Mouse (Mus musculus): Measurements from ENCODE around the gene Ddx56. TPM values are rescaled to one million over a fixed set of nuclear protein-coding genes. Genes with fewer than 3 reads are reported as not detected.
A peak's percentile ranks its signal among the peaks of the same experiment; 100 is the strongest.
"Not testable (repeated sequence)": the region's sequence is repeated elsewhere in the genome, so short reads cannot be mapped to it uniquely, and the experiment has no call there.

Ddx56 gene
- polyA plus RNA-seq, 1 experiment from 2014 or later = 80.8 TPM

GRCm38 (mm10) chr11:6274387-6275093, 7.0 kb upstream of the Ddx56 start, which contains the start of gene Tmed4:
Gene Tmed4, minus strand, starts transcription at chr11:6274870.
- Histone ChIP-seq H3K27ac (ENCODE audit: low read length) (peak within 1 kb of the TSS; percentile 46), H3K9me3 (ENCODE audit: control insufficient read depth, low read length) (no peaks in the 10 kb centered on the region)
- under 1% methylated on average over 39 of the region's 39 CpGs for WGBS

GRCm38 (mm10) chr11:6273607-6274006, 6.0 kb upstream of the Ddx56 start:
- peak overlapping the region; percentile 87 for H3K4me3 ChIP-seq (ENCODE audit: low read length)
- no peaks in the 10 kb centered on the region for H3K27me3 ChIP-seq (ENCODE audit: control insufficient read depth, insufficient read depth, low read depth, low read length)
- ATAC-seq (ENCODE audit: low read depth) = no peak
- peak overlapping the region; percentile 87 for H3K4me2 ChIP-seq (ENCODE audit: low read depth, low read length)
- H3K27ac ChIP-seq (ENCODE audit: low read length) = no peak overlapping the region
- peaks cover 16% of the 10 kb centered on the region for H3K4me1 ChIP-seq (replicated peaks; ENCODE audit: control insufficient read depth, insufficient read depth, low read length)
- peaks cover 7% of the 10 kb centered on the region; the same call in 1 of the 2 replicates for H3K36me3 ChIP-seq (ENCODE audit: control insufficient read depth, insufficient read depth, low read length)
- 36% methylated on average over 11 of the region's 11 CpGs for WGBS
- peak overlapping the region; percentile 91 for H3K9ac ChIP-seq (ENCODE audit: low read length)
- no peaks in the 10 kb centered on the region for H3K9me3 ChIP-seq (ENCODE audit: control insufficient read depth, low read length)

More at GRCm38 (mm10) chr11:6274387-6275093, 7.0 kb upstream of the Ddx56 start, which contains the start of gene Tmed4:
- Histone ChIP-seq H3K27me3 (ENCODE audit: control insufficient read depth, insufficient read depth, low read depth, low read length) (no peaks in the 10 kb centered on the region), H3K4me1 (replicated peaks; ENCODE audit: control insufficient read depth, insufficient read depth, low read length) (peaks cover 16% of the 10 kb centered on the region), H3K36me3 (ENCODE audit: control insufficient read depth, insufficient read depth, low read length) (peaks cover 7% of the 10 kb centered on the region; the same call in 1 of the 2 replicates), H3K9ac (ENCODE audit: low read length) (peak within 1 kb of the TSS; percentile 91), H3K4me3 (ENCODE audit: low read length) (peak within 1 kb of the TSS; percentile 87), H3K4me2 (ENCODE audit: low read depth, low read length) (peak within 1 kb of the TSS; percentile 87)
- ATAC-seq (ENCODE audit: low read depth) = peak; percentile 99

GRCm38 (mm10) chr11:6266621-6267020, 951 bp downstream of the Ddx56 start:
- no peak overlapping the region for H3K27ac ChIP-seq (ENCODE audit: low read length)
- no peaks in the 10 kb centered on the region for H3K9me3 ChIP-seq (ENCODE audit: control insufficient read depth, low read length)
- peak overlapping the region; percentile 97 for H3K4me2 ChIP-seq (ENCODE audit: low read depth, low read length)
- peak overlapping the region; percentile 95 for H3K9ac ChIP-seq (ENCODE audit: low read length)
- H3K36me3 ChIP-seq (ENCODE audit: control insufficient read depth, insufficient read depth, low read length) = peaks cover 44% of the 10 kb centered on the region
- peak overlapping the region; percentile 98 for H3K4me3 ChIP-seq (ENCODE audit: low read length)
- ATAC-seq (ENCODE audit: low read depth) = no peak
- peaks cover 10% of the 10 kb centered on the region for H3K4me1 ChIP-seq (replicated peaks; ENCODE audit: control insufficient read depth, insufficient read depth, low read length)
- no peaks in the 10 kb centered on the region for H3K27me3 ChIP-seq (ENCODE audit: control insufficient read depth, insufficient read depth, low read depth, low read length)
- WGBS = 58% methylated on average over 9 of the region's 9 CpGs

- 73% methylated on average over 10 of the region's 10 CpGs for WGBS
These were observed 6.0 kb downstream of the Ddx56 start for GRCm38 (mm10) chr11:6261434-6262082.

GRCm38 (mm10) chr11:6259413-6259812, 8.2 kb downstream of the Ddx56 start:
- H3K4me2 ChIP-seq (ENCODE audit: low read depth, low read length) = no peak overlapping the region
- no peak for ATAC-seq (ENCODE audit: low read depth)
- no peaks in the 10 kb centered on the region for H3K9me3 ChIP-seq (ENCODE audit: control insufficient read depth, low read length)
- no peaks in the 10 kb centered on the region for H3K4me1 ChIP-seq (replicated peaks; ENCODE audit: control insufficient read depth, insufficient read depth, low read length)
- H3K9ac ChIP-seq (ENCODE audit: low read length) = no peak overlapping the region
- H3K36me3 ChIP-seq (ENCODE audit: control insufficient read depth, insufficient read depth, low read length) = peaks cover 49% of the 10 kb centered on the region
- no peaks in the 10 kb centered on the region for H3K27me3 ChIP-seq (ENCODE audit: control insufficient read depth, insufficient read depth, low read depth, low read length)
- no peak overlapping the region for H3K4me3 ChIP-seq (ENCODE audit: low read length)
- H3K27ac ChIP-seq (ENCODE audit: low read length) = no peak overlapping the region
- 85% methylated on average over 7 of the region's 7 CpGs for WGBS

More at GRCm38 (mm10) chr11:6261434-6262082, 6.0 kb downstream of the Ddx56 start:
- H3K27ac ChIP-seq (ENCODE audit: low read length) = no peak overlapping the region
- H3K36me3 ChIP-seq (ENCODE audit: control insufficient read depth, insufficient read depth, low read length) = peaks cover 63% of the 10 kb centered on the region
- no peak overlapping the region for H3K4me3 ChIP-seq (ENCODE audit: low read length)
- peaks cover 6% of the 10 kb centered on the region for H3K4me1 ChIP-seq (replicated peaks; ENCODE audit: control insufficient read depth, insufficient read depth, low read length)
- H3K9me3 ChIP-seq (ENCODE audit: control insufficient read depth, low read length) = no peaks in the 10 kb centered on the region
- H3K4me2 ChIP-seq (ENCODE audit: low read depth, low read length) = no peak overlapping the region
- no peak overlapping the region for H3K9ac ChIP-seq (ENCODE audit: low read length)
- 0 out of 2 replicates have a peak, but pooled peaks have one; percentile 29 for ATAC-seq (ENCODE audit: low read depth)
- H3K27me3 ChIP-seq (ENCODE audit: control insufficient read depth, insufficient read depth, low read depth, low read length) = no peaks in the 10 kb centered on the region

GRCm38 (mm10) chr11:6256490-6257072, 11.0 kb downstream of the Ddx56 start:
- Histone ChIP-seq H3K9me3 (ENCODE audit: control insufficient read depth, low read length) (no peaks in the 10 kb centered on the region), H3K4me1 (replicated peaks; ENCODE audit: control insufficient read depth, insufficient read depth, low read length) (no peaks in the 10 kb centered on the region), H3K36me3 (ENCODE audit: control insufficient read depth, insufficient read depth, low read length) (peaks cover 24% of the 10 kb centered on the region), H3K27me3 (ENCODE audit: control insufficient read depth, insufficient read depth, low read depth, low read length) (no peaks in the 10 kb centered on the region), H3K9ac (ENCODE audit: low read length) (no peak overlapping the region), H3K27ac (ENCODE audit: low read length) (no peak overlapping the region), H3K4me2 (ENCODE audit: low read depth, low read length) (no peak overlapping the region), H3K4me3 (ENCODE audit: low read length) (no peak overlapping the region)
- WGBS = 65% methylated on average over 6 of the region's 6 CpGs
- ATAC-seq (ENCODE audit: low read depth) = peak; percentile 32; the same call in 1 of the 2 replicates

- WGBS = 82% methylated on average over 2 of the region's 2 CpGs
- H3K27ac ChIP-seq (ENCODE audit: low read length); H3K9me3 ChIP-seq (ENCODE audit: control insufficient read depth, low read length); H3K4me1 ChIP-seq (replicated peaks; ENCODE audit: control insufficient read depth, insufficient read depth, low read length); H3K9ac ChIP-seq (ENCODE audit: low read length); H3K27me3 ChIP-seq (ENCODE audit: control insufficient read depth, insufficient read depth, low read depth, low read length); H3K4me3 ChIP-seq (ENCODE audit: low read length); H3K4me2 ChIP-seq (ENCODE audit: low read depth, low read length); ATAC-seq (ENCODE audit: low read depth): not testable (repeated sequence)
- peaks cover 16% of the 10 kb centered on the region for H3K36me3 ChIP-seq (ENCODE audit: control insufficient read depth, insufficient read depth, low read length)
These were observed 13.0 kb downstream of the Ddx56 start for GRCm38 (mm10) chr11:6254602-6255001.

GRCm38 (mm10) chr11:6252824-6253223, 14.7 kb downstream of the Ddx56 start:
- Histone ChIP-seq H3K9me3 (ENCODE audit: control insufficient read depth, low read length) (no peaks in the 10 kb centered on the region), H3K4me3 (ENCODE audit: low read length) (no peak overlapping the region), H3K9ac (ENCODE audit: low read length) (no peak overlapping the region), H3K4me1 (replicated peaks; ENCODE audit: control insufficient read depth, insufficient read depth, low read length) (no peaks in the 10 kb centered on the region), H3K4me2 (ENCODE audit: low read depth, low read length) (no peak overlapping the region), H3K27me3 (ENCODE audit: control insufficient read depth, insufficient read depth, low read depth, low read length) (no peaks in the 10 kb centered on the region), H3K36me3 (ENCODE audit: control insufficient read depth, insufficient read depth, low read length) (no peaks in the 10 kb centered on the region), H3K27ac (ENCODE audit: low read length) (no peak overlapping the region)
- ATAC-seq (ENCODE audit: low read depth) = no peak
- 76% methylated on average over 4 of the region's 4 CpGs for WGBS

- Histone ChIP-seq H3K4me2 (ENCODE audit: low read depth, low read length) (no peak overlapping the region), H3K9me3 (ENCODE audit: control insufficient read depth, low read length) (no peaks in the 10 kb centered on the region), H3K36me3 (ENCODE audit: control insufficient read depth, insufficient read depth, low read length) (no peaks in the 10 kb centered on the region), H3K27ac (ENCODE audit: low read length) (no peak overlapping the region), H3K4me1 (replicated peaks; ENCODE audit: control insufficient read depth, insufficient read depth, low read length) (no peaks in the 10 kb centered on the region), H3K27me3 (ENCODE audit: control insufficient read depth, insufficient read depth, low read depth, low read length) (no peaks in the 10 kb centered on the region), H3K9ac (ENCODE audit: low read length) (no peak overlapping the region), H3K4me3 (ENCODE audit: low read length) (no peak overlapping the region)
- no peak for ATAC-seq (ENCODE audit: low read depth)
- 79% methylated on average over 5 of the region's 5 CpGs for WGBS
These were observed 15.3 kb downstream of the Ddx56 start for GRCm38 (mm10) chr11:6252248-6252647.
